Mouse (Mus musculus): ENCODE data around the gene Kcnh2. TPM values are rescaled to one million over a fixed set of nuclear protein-coding genes. Genes with fewer than 3 reads are reported as not detected.

The Kcnh2 gene
- polyA plus RNA-seq, 1 experiment, result 2.9 TPM

- Histone ChIP-seq H3K4me1 (ENCODE audit: control insufficient read depth, insufficient read depth, low read length) (no peaks in the 10 kb centered on the region), H3K4me3 (ENCODE audit: insufficient read depth, low read length) (peak overlapping the region; percentile 21; the same call in 1 of the 2 replicates), H3K27ac (ENCODE audit: insufficient read depth, low read length) (no peak overlapping the region)
- TF ChIP-seq CTCF (IDR thresholded peaks at IDR 0.05; ENCODE audit: borderline replicate concordance, insufficient read depth, low read length) (no peak), POLR2A (IDR thresholded peaks at IDR 0.05; ENCODE audit: low read depth, low read length) (no peak)
Measured at GRCm38 (mm10) chr5:24388246-24388915, 37.0 kb upstream of the Kcnh2 start.

DNA sequence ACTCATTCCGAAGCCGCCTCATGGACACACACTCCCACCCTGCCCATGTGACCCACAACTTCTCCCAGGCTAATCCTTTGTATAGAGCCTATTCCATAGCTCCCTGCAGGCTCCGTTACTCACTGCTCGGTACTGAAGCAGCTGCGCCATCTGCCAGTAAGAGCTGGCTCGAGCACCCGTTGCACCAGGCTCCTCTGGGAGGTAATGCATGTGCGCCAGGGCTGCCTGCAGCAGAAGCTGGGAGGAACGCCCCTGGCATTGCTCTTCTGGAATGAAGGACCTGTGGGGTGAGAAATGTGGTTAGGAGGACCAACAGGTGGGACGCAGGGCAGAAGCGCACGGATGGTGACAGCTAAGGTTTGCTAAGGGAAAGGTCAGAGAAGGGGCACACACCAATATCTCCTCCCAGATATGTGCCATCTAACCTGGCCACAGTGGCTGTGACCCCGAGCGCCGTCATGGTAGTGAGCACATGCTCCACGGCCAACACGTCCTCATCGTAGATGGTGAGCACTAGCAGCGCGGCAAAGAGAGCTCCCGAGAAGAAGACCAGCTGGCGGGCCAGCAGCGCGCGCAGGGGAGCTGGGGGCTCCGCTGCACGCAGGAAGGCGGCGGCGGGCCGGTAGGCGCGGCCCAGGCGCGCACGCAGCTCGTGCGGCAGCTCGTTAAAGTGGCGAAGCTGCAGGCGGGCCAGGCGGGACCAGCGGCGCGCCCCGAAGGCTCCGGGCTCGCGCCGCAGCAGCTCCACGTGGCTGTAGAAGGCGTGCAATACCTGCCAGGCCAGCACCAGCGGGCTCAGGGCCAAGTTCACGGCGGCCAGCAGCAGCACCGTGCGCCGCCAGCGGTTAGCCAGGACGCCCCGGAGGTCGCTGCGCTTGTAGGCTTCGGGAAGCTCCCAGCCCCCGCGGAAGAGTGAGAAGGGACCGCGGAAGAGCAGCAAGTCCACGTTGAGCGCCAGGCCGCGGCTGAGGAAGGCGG lies 36.1 kb upstream of the Kcnh2 start:
- Histone ChIP-seq H3K4me1 (ENCODE audit: control insufficient read depth, insufficient read depth, low read length) (no peaks in the 10 kb centered on the region), H3K27ac (ENCODE audit: insufficient read depth, low read length) (no peak overlapping the region), H3K4me3 (ENCODE audit: insufficient read depth, low read length) (peak overlapping the region; percentile 21; the same call in 1 of the 2 replicates)
- TF ChIP-seq CTCF (IDR thresholded peaks at IDR 0.05; ENCODE audit: borderline replicate concordance, insufficient read depth, low read length) (peak; percentile 41; the same call in 1 of the 2 replicates), POLR2A (IDR thresholded peaks at IDR 0.05; ENCODE audit: low read depth, low read length) (no peak)

DNA sequence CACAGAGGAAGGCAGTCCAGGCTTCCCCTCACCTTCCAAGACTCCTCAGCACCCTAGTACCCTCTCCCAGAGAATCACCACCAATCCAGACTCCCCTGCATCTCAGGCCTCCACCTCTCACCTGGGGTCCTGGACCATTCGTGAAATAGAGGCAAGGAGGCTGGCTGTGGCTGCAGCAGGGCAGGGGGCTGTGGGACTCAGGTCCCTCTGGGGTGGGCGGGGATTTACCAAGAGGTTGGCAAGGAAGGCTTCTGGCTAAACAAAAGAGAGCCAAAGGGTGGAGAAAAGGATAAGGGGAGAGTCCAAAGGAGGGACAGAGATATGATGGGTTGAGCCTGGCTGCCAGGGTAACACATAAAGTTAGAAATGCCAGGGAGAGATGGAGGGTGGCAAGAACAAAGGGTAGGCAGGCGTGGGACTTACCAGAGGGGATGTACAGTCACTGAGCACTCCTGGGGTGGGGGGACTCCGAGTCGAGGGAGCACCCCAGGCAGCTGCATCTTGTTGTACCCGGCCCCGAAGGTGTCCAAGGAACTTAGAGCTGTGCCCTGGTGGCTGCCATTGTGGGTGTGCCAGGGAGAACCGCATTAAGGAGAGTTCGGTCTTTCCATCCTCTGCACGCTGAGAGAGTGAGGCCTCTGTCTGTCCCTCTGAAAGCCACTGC lies 34.6 kb upstream of the Kcnh2 start:
- Histone ChIP-seq H3K4me3 (ENCODE audit: insufficient read depth, low read length) (no peak overlapping the region), H3K27ac (ENCODE audit: insufficient read depth, low read length) (no peak overlapping the region), H3K4me1 (ENCODE audit: control insufficient read depth, insufficient read depth, low read length) (no peaks in the 10 kb centered on the region)
- no peak for TF ChIP-seq CTCF (IDR thresholded peaks at IDR 0.05; ENCODE audit: borderline replicate concordance, insufficient read depth, low read length)
- no peak for TF ChIP-seq POLR2A (IDR thresholded peaks at IDR 0.05; ENCODE audit: low read depth, low read length)

GRCm38 (mm10) chr5:24385374-24385773 lies 34.0 kb upstream of the Kcnh2 start:
- TF ChIP-seq POLR2A (IDR thresholded peaks at IDR 0.05; ENCODE audit: low read depth, low read length) (no peak), CTCF (IDR thresholded peaks at IDR 0.05; ENCODE audit: borderline replicate concordance, insufficient read depth, low read length) (no peak)
- H3K4me3 ChIP-seq (ENCODE audit: insufficient read depth, low read length), result no peak overlapping the region
- no peak overlapping the region for H3K27ac ChIP-seq (ENCODE audit: insufficient read depth, low read length)
- H3K4me1 ChIP-seq (ENCODE audit: control insufficient read depth, insufficient read depth, low read length), result no peaks in the 10 kb centered on the region

- H3K4me3 ChIP-seq (ENCODE audit: insufficient read depth, low read length), result no peak overlapping the region
- H3K27ac ChIP-seq (ENCODE audit: insufficient read depth, low read length), result no peak overlapping the region
- no peak for TF ChIP-seq CTCF (IDR thresholded peaks at IDR 0.05; ENCODE audit: borderline replicate concordance, insufficient read depth, low read length)
- TF ChIP-seq POLR2A (IDR thresholded peaks at IDR 0.05; ENCODE audit: low read depth, low read length), result no peak
- H3K4me1 ChIP-seq (ENCODE audit: control insufficient read depth, insufficient read depth, low read length), result no peaks in the 10 kb centered on the region
Measured at GRCm38 (mm10) chr5:24384407-24384806, 33.0 kb upstream of the Kcnh2 start.

GRCm38 (mm10) chr5:24383026-24383859 lies 31.8 kb upstream of the Kcnh2 start:
- H3K4me1 ChIP-seq (ENCODE audit: control insufficient read depth, insufficient read depth, low read length), result no peaks in the 10 kb centered on the region
- no peak overlapping the region for H3K27ac ChIP-seq (ENCODE audit: insufficient read depth, low read length)
- peak; percentile 65 for TF ChIP-seq CTCF (IDR thresholded peaks at IDR 0.05; ENCODE audit: borderline replicate concordance, insufficient read depth, low read length)
- TF ChIP-seq POLR2A (IDR thresholded peaks at IDR 0.05; ENCODE audit: low read depth, low read length), result peak; percentile 51
- H3K4me3 ChIP-seq (ENCODE audit: insufficient read depth, low read length), result peak overlapping the region; percentile 32

DNA sequence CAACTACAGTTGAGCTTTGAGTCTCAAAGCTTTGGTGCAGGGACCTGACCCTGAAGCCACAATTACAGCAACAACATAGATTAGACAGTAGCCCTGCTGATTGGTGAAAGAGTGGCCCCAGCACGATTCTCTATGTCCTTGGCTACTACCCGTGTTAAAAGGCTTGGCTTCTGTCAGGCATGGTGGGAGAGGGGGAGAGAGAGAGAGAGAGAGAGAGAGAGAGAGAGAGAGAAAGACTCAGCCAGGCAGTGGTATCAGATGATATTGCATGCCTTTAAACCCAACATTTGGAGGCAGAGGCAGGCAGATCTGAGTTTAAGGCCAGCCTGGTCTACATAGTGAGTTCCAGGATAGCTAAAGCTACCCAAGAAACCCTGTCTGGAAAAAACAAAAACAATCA lies 30.6 kb upstream of the Kcnh2 start:
- TF ChIP-seq CTCF (IDR thresholded peaks at IDR 0.05; ENCODE audit: borderline replicate concordance, insufficient read depth, low read length), result no peak
- TF ChIP-seq POLR2A (IDR thresholded peaks at IDR 0.05; ENCODE audit: low read depth, low read length), result no peak
- Histone ChIP-seq H3K27ac (ENCODE audit: insufficient read depth, low read length) (no peak overlapping the region), H3K4me3 (ENCODE audit: insufficient read depth, low read length) (no peak overlapping the region), H3K4me1 (ENCODE audit: control insufficient read depth, insufficient read depth, low read length) (no peaks in the 10 kb centered on the region)

DNA sequence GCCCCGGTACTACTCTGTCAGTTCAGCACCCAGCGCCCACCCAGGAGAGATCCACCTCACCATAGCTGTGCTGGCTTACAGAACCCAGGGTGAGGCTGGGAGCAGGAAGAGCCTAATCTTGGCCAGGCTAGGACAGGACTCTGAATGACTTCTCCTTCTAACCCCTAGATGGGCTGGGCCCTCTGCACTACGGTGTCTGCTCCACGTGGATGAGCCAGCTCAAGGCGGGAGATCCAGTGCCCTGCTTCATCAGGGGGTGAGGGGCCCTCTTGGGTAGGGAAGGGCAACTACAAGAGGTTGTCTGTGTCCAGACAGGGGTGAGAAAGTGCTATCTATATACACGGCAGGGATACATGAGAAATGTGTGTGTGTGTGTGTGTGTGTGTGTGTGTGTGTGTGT lies 30.1 kb upstream of the Kcnh2 start:
- Histone ChIP-seq H3K4me1 (ENCODE audit: control insufficient read depth, insufficient read depth, low read length) (no peaks in the 10 kb centered on the region), H3K27ac (ENCODE audit: insufficient read depth, low read length) (no peak overlapping the region), H3K4me3 (ENCODE audit: insufficient read depth, low read length) (no peak overlapping the region)
- TF ChIP-seq CTCF (IDR thresholded peaks at IDR 0.05; ENCODE audit: borderline replicate concordance, insufficient read depth, low read length), result no peak
- no peak for TF ChIP-seq POLR2A (IDR thresholded peaks at IDR 0.05; ENCODE audit: low read depth, low read length)

DNA sequence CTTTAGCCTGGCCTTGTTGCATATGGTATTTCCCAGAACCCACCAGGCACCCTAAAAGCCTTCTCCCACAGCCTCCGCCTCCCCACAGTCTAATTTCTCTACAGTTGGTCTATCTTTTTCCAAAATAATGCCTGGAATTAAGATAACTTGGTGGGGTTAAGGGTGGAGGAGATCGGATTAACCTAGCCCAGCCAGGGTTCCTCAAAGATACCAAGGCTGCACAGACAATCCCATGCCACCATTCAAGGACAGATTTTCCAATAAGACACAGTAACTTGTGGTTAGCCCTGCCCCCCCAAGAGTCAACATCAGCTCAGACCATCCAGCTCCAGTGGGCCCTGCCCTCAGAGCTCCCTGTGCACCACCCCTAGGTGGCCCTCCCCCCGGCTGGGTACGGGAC lies 29.1 kb upstream of the Kcnh2 start:
- TF ChIP-seq POLR2A (IDR thresholded peaks at IDR 0.05; ENCODE audit: low read depth, low read length), result no peak
- no peak for TF ChIP-seq CTCF (IDR thresholded peaks at IDR 0.05; ENCODE audit: borderline replicate concordance, insufficient read depth, low read length)
- H3K4me3 ChIP-seq (ENCODE audit: insufficient read depth, low read length), result no peak overlapping the region
- no peak overlapping the region for H3K27ac ChIP-seq (ENCODE audit: insufficient read depth, low read length)
- no peaks in the 10 kb centered on the region for H3K4me1 ChIP-seq (ENCODE audit: control insufficient read depth, insufficient read depth, low read length)
